Mouse (Mus musculus) A20 (cell line): ENCODE measurements at regions not wholly inside any gene's neighbourhood (a gene's known extent, or its start where the extent isn't known, plus 50 kb on each side); places are given as distances from the start of the nearest gene placed in this dataset.

Experiments used
- DNase-seq: peaks from one replicate; pipeline ENCODE4 v3.0.0-alpha.2; 2011; ENCODE audit warnings: low read depth, low spot score

GRCm38 (mm10) chr3:156414431-156415427 lies 146.9 kb upstream of the Negr1 start:
- DNase-seq, result no peak

- no peak for DNase-seq
Observed at GRCm38 (mm10) chr3:156418124-156418523, 143.5 kb upstream of the Negr1 start.

GRCm38 (mm10) chr3:156423100-156423499 lies 138.5 kb upstream of the Negr1 start:
- no peak for DNase-seq

- no peak for DNase-seq
Observed at GRCm38 (mm10) chr3:156455042-156455441, 106.6 kb upstream of the Negr1 start.

DNA sequence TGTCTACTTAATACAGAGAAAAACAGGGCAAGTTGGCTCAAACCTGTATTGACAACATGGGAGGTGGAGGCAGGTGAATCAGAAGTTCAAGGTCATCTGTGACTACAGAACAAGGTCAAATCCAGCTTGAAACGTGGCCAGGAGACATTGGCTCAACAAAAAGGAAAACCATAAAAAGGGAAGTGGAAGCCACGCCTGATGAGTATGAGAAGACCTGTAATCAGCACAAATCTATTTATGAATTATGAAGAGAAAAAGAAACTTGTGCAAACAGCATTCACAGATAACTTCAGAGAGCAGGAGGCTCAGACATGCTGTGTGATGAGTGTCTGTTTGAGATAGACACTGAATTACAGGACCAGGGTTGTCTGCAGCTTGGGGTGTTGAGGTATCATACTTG lies 98.3 kb upstream of the Negr1 start:
- no peak for DNase-seq

DNA sequence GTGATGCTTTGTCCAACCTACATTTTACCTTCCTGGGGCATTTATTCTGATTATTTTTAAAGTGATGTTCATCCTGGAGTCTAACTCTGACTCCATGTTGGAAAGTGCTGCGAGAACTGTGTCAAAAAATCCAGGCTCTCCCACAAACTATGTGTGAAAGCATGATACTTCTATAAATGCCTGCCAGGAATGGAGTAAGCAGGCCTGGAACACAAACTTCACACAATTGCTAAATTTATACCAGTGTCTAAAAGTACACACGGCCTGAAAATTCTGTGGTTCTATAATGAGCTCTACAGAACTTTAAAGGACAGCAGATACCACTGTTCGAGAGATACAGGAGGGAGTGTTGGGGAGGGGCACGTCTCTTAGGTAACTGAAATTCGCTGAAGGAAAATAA lies 96.0 kb upstream of the Negr1 start:
- no peak for DNase-seq

GRCm38 (mm10) chr3:156472665-156473064 lies 88.9 kb upstream of the Negr1 start:
- no peak for DNase-seq
